Mouse (Mus musculus): ENCODE results near the gene Tcf20. TPM values are rescaled to one million over a fixed set of nuclear protein-coding genes. Genes with fewer than 3 reads are reported as not detected.

The Tcf20 gene
- total and polyA plus RNA-seq, 3 experiments: 27.0 to 47.2 (median 29.0) TPM

GRCm38 (mm10) chr15:82911965-82912337, 75.7 kb downstream of the Tcf20 start:
- Histone ChIP-seq H3K4me3 (replicated peaks in 1 of 3; ENCODE audit: low read depth in 2 of 3, low read length in 2 of 3, poor library complexity in 1 of 3) (no peak overlapping the region), H3K79me2 (replicated peaks; ENCODE audit: control insufficient read depth, extremely low read depth, insufficient read depth, poor library complexity, severe bottlenecking) (no peaks in the 10 kb centered on the region), H3K4me1 (ENCODE audit: control insufficient read depth in 1 of 2, insufficient read depth in 2 of 2) (peaks cover 4 to 32% of the 10 kb centered on the region in 2 experiments; a peak in 3 of 4 replicates), H3K4me2 (ENCODE audit: insufficient read depth, low read depth, poor library complexity, severe bottlenecking) (no peak overlapping the region), H3K9me3 (replicated peaks; ENCODE audit: low read length) (no peaks in the 10 kb centered on the region), H3K27ac (ENCODE audit: insufficient read depth, low read depth) (no peak overlapping the region), H3K9ac (ENCODE audit: insufficient read depth, low read depth) (no peak overlapping the region), H3K36me3 (replicated peaks in 1 of 2; ENCODE audit: control insufficient read depth in 1 of 2, insufficient read depth in 1 of 2, low read length in 1 of 2) (peaks cover 0 to 1% of the 10 kb centered on the region in 2 experiments), H3K27me3 (replicated peaks) (no peaks in the 10 kb centered on the region)
- no peak for TF ChIP-seq HCFC1 (IDR thresholded peaks at IDR 0.05; ENCODE audit: low read depth, low read length)
- TF ChIP-seq BHLHE40 (IDR thresholded peaks at IDR 0.05; ENCODE audit: low read depth, low read length): no peak
- TF ChIP-seq PAX5 (IDR thresholded peaks at IDR 0.05; ENCODE audit: low read length): no peak
- TF ChIP-seq SIN3A (IDR thresholded peaks at IDR 0.05; ENCODE audit: low read length): no peak
- no peak for TF ChIP-seq E2F4 (IDR thresholded peaks at IDR 0.05; ENCODE audit: insufficient replicate concordance, low read depth, low read length)
- TF ChIP-seq NELFE (IDR thresholded peaks at IDR 0.05; ENCODE audit: low read depth, low read length): no peak
- no peak for TF ChIP-seq POLR2A (IDR thresholded peaks at IDR 0.05; ENCODE audit: low read depth, low read length)
- TF ChIP-seq MYC (IDR thresholded peaks at IDR 0.05; ENCODE audit: low read depth, low read length): no peak
- TF ChIP-seq KAT2A (IDR thresholded peaks at IDR 0.05; ENCODE audit: insufficient replicate concordance, low read length): no peak
- TF ChIP-seq ZKSCAN1 (IDR thresholded peaks at IDR 0.05; ENCODE audit: borderline replicate concordance, low read depth, low read length): no peak
- TF ChIP-seq RAD21 (IDR thresholded peaks at IDR 0.05; ENCODE audit: low read depth, low read length): no peak
- no peak for TF ChIP-seq NRF1 (IDR thresholded peaks at IDR 0.05; ENCODE audit: low read depth, low read length)
- no peak for TF ChIP-seq SMC3 (IDR thresholded peaks at IDR 0.05; ENCODE audit: low read depth, low read length)
- TF ChIP-seq CHD2 (IDR thresholded peaks at IDR 0.05; ENCODE audit: low read length): no peak
- TF ChIP-seq USF1 (IDR thresholded peaks at IDR 0.05; ENCODE audit: low read depth, low read length): no peak
- no peak for TF ChIP-seq ELF1 (IDR thresholded peaks at IDR 0.05; ENCODE audit: low read depth, low read length)
- in situ Hi-C loops (cut with MboI; ENCODE audit: low pct_ligation_motif_present, low pct_unique_long_range_greater_than_20kb, low sequenced_read_pairs): loop anchor here (10.0 kb wide), 1 partner anchor 97 kb away; no protein-coding TSS in a partner anchor
- dilution Hi-C loops (cut with MboI; ENCODE audit: extremely low pct_ligation_motif_present, extremely low pct_unique_long_range_greater_than_20kb, low sequenced_read_pairs): no loop called here
- no peak for DNase-seq (ENCODE audit: extremely low read depth)

GRCm38 (mm10) chr15:82911001-82911964, 76.4 kb downstream of the Tcf20 start:
- Histone ChIP-seq H3K4me1 (ENCODE audit: control insufficient read depth in 1 of 2, insufficient read depth in 2 of 2) (peaks cover 4 to 39% of the 10 kb centered on the region in 2 experiments; a peak in 3 of 4 replicates), H3K4me3 (replicated peaks in 1 of 3; ENCODE audit: low read depth in 2 of 3, low read length in 2 of 3, poor library complexity in 1 of 3) (no peak overlapping the region), H3K27ac (ENCODE audit: insufficient read depth, low read depth) (no peak overlapping the region), H3K9me3 (replicated peaks; ENCODE audit: low read length) (no peaks in the 10 kb centered on the region), H3K27me3 (replicated peaks) (no peaks in the 10 kb centered on the region), H3K9ac (ENCODE audit: insufficient read depth, low read depth) (no peak overlapping the region), H3K79me2 (replicated peaks; ENCODE audit: control insufficient read depth, extremely low read depth, insufficient read depth, poor library complexity, severe bottlenecking) (no peaks in the 10 kb centered on the region), H3K4me2 (ENCODE audit: insufficient read depth, low read depth, poor library complexity, severe bottlenecking) (no peak overlapping the region), H3K36me3 (replicated peaks in 1 of 2; ENCODE audit: control insufficient read depth in 1 of 2, insufficient read depth in 1 of 2, low read length in 1 of 2) (peaks cover 0 to 1% of the 10 kb centered on the region in 2 experiments)
- dilution Hi-C loops (cut with MboI; ENCODE audit: extremely low pct_ligation_motif_present, extremely low pct_unique_long_range_greater_than_20kb, low sequenced_read_pairs) (no loop called here), in situ Hi-C loops (cut with MboI; ENCODE audit: low pct_ligation_motif_present, low pct_unique_long_range_greater_than_20kb, low sequenced_read_pairs) (loop anchor here (10.0 kb wide), 1 partner anchor 96 kb away; no protein-coding TSS in a partner anchor)
- no peak for DNase-seq (ENCODE audit: extremely low read depth)
- TF ChIP-seq ZC3H11A (IDR thresholded peaks at IDR 0.05; ENCODE audit: low read depth, low read length) (no peak), RAD21 (IDR thresholded peaks at IDR 0.05; ENCODE audit: low read depth, low read length) (no peak), MXI1 (IDR thresholded peaks at IDR 0.05; ENCODE audit: low read depth, low read length) (no peak), SIN3A (IDR thresholded peaks at IDR 0.05; ENCODE audit: low read length) (no peak), IRF4 (IDR thresholded peaks at IDR 0.05; ENCODE audit: low read depth, low read length) (no peak), CHD1 (IDR thresholded peaks at IDR 0.05; ENCODE audit: low read depth, low read length) (no peak), ELF1 (IDR thresholded peaks at IDR 0.05; ENCODE audit: low read depth, low read length) (no peak), MYC (IDR thresholded peaks at IDR 0.05; ENCODE audit: low read depth, low read length) (no peak), ZNF384 (IDR thresholded peaks at IDR 0.05; ENCODE audit: low read depth, low read length) (no peak), POLR2AphosphoS2 (IDR thresholded peaks at IDR 0.05; ENCODE audit: low read depth, low read length) (no peak)

All from CH12.LX (cell line).